Mouse (Mus musculus): ENCODE measurements around the gene Chmp6.
A peak's percentile ranks its signal among the peaks of the same experiment; 100 is the strongest.

DNA sequence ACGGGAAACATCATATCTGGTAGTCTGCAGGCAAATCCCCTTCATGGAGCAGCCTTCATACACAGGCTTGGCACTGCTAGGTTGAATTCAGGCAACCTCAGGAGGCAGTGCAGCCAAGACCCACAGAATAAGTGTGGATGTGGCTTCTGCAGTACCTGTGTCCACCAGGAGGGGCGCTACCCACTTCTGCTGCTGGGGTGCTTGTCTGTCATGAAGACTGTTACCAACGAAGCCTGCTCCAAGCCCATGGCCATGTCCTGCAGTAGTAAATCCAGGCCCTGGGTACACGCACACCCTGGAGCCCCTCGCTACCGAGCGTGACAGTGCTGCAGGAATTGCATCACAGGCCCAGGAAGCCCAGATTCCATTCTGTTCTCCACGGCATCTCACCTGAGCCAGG is 6.7 kb downstream of the Chmp6 start:
- TF ChIP-seq CTCF (IDR thresholded peaks at IDR 0.05; ENCODE audit: extremely low read depth, insufficient read depth, low read length), result peak; percentile 78
- TF ChIP-seq POLR2A (IDR thresholded peaks at IDR 0.05; ENCODE audit: extremely low read depth, insufficient read depth, low read length), result no peak
